Mouse (Mus musculus): ENCODE results near the gene Agtpbp1.

Agtpbp1 gene

GRCm38 (mm10) chr13:59431124-59431864 is 153.7 kb downstream of the Agtpbp1 start:
- DNase-seq (ENCODE audit: low spot score in 2 of 2), result no peak

- DNase-seq (ENCODE audit: low spot score in 2 of 2), result no peak
Measured at GRCm38 (mm10) chr13:59429369-59429768, 155.7 kb downstream of the Agtpbp1 start.

GRCm38 (mm10) chr13:59423871-59424270 is 161.2 kb downstream of the Agtpbp1 start:
- no peak for DNase-seq (ENCODE audit: low spot score in 2 of 2)

- DNase-seq (ENCODE audit: low spot score in 2 of 2), result peak in 1 of 2 experiments; percentile 16
Measured at GRCm38 (mm10) chr13:59416530-59417230, 168.3 kb downstream of the Agtpbp1 start.

GRCm38 (mm10) chr13:59413885-59414284 is 171.1 kb downstream of the Agtpbp1 start:
- no peak for DNase-seq (ENCODE audit: low spot score in 2 of 2)

- DNase-seq (ENCODE audit: low spot score in 2 of 2), result no peak
Measured at GRCm38 (mm10) chr13:59412672-59413071, 172.4 kb downstream of the Agtpbp1 start.

GRCm38 (mm10) chr13:59407182-59407581 is 177.8 kb downstream of the Agtpbp1 start:
- DNase-seq (ENCODE audit: low spot score in 2 of 2), result no peak

- peak; percentile 81 to 88 for DNase-seq (ENCODE audit: low spot score in 2 of 2)
Measured at GRCm38 (mm10) chr13:59402026-59402775, 182.8 kb downstream of the Agtpbp1 start.

- DNase-seq (ENCODE audit: low spot score in 2 of 2), result peak in 1 of 2 experiments; percentile 36
Measured at GRCm38 (mm10) chr13:59397571-59397970, 187.5 kb downstream of the Agtpbp1 start.
